ENCODE assay signal across 17 mouse cellular contexts in genomic region chr1:74159613-74160012, GRCm38 (mm10). TPM values are rescaled to one million over a fixed set of nuclear protein-coding genes. Genes with fewer than 3 reads are reported as not detected.
"Had no signal": no experiment of that assay in that cellular context is flagged by ENCODE, and none has a peak within 500 bp of the region (broad histone marks: within the 10 kb centered on the region; RNA-seq: fewer than 3 reads in every experiment).

No protein-coding gene starts in this region.

RNA-seq across cellular contexts. Expression of gene Cxcr2, which starts 5.8 kb away (rescaled TPM):
- polyA plus RNA-seq: midbrain, embryonic 14.5 days; myocyte; testis, adult 2 months had no signal

RNA-seq across cellular contexts. Expression of gene Rufy4, which starts 34.3 kb away (rescaled TPM):
- polyA plus RNA-seq: liver, embryonic 16.5 days; myocyte; small intestine, adult 2 months had no signal

RNA-seq across cellular contexts. Expression of gene Cxcr1, which starts 34.8 kb away (rescaled TPM):
- total RNA-seq: megakaryocyte-erythroid progenitor cell, adult 5-6 weeks had no signal
- polyA plus RNA-seq: lung, embryonic 14.5 days; lung, embryonic 16.5 days; midbrain, embryonic 10.5 days; midbrain, embryonic 12.5 days; midbrain, embryonic 14.5 days; midbrain, embryonic 16.5 days; myocyte; neural tube, embryonic 11.5 days; neural tube, embryonic 13.5 days; neural tube, embryonic 15.5 days; small intestine, adult 2 months; stomach, embryonic 15.5 days; testis, adult 2 months; thymus, adult 2 months; urinary bladder, adult 2 months had no signal
